Mouse (Mus musculus): ENCODE measurements at regions not wholly inside any gene's neighbourhood (a gene's known extent, or its start where the extent isn't known, plus 50 kb on each side); places are given as distances from the start of the nearest gene placed in this dataset.
A peak's percentile ranks its signal among the peaks of the same experiment; 100 is the strongest.

GRCm38 (mm10) chr19:28764795-28765360 is 70.0 kb upstream of the Slc1a1 start:
- no peak overlapping the region for H3K4me3 ChIP-seq (ENCODE audit: low read depth, low read length)

GRCm38 (mm10) chr19:28768218-28768617 is 66.6 kb upstream of the Slc1a1 start:
- peak; percentile 21; the same call in 1 of the 2 replicates for TF ChIP-seq CTCF (IDR thresholded peaks at IDR 0.05; ENCODE audit: low read depth)
- no peak for TF ChIP-seq EP300 (IDR thresholded peaks at IDR 0.05; ENCODE audit: low read depth)
- no peak overlapping the region for H3K27ac ChIP-seq (ENCODE audit: low read depth)
- no peaks in the 10 kb centered on the region for H3K36me3 ChIP-seq (replicated peaks; ENCODE audit: insufficient read depth, low read length)
- ATAC-seq (no peak), DNase-seq (no peak)
- no peaks in the 10 kb centered on the region for H3K27me3 ChIP-seq (ENCODE audit: insufficient read depth, low read length)
- H3K9ac ChIP-seq (replicated peaks) = no peak overlapping the region
- no peaks in the 10 kb centered on the region for H3K9me3 ChIP-seq (ENCODE audit: low read length)
- no peak overlapping the region for H3K4me2 ChIP-seq (ENCODE audit: low read depth, low read length)
- no peak overlapping the region for H3K4me3 ChIP-seq (ENCODE audit: low read depth, low read length)
- H3K4me1 ChIP-seq (ENCODE audit: insufficient read depth) = no peaks in the 10 kb centered on the region
- WGBS (ENCODE audit: insufficient replicate concordance) = 52% methylated on average over 5 of the region's 5 CpGs

More at GRCm38 (mm10) chr19:28764795-28765360, 70.0 kb upstream of the Slc1a1 start:
- DNase-seq = no peak
- Histone ChIP-seq H3K27me3 (ENCODE audit: insufficient read depth, low read length) (no peaks in the 10 kb centered on the region), H3K9ac (replicated peaks) (no peak overlapping the region), H3K4me1 (ENCODE audit: insufficient read depth) (no peaks in the 10 kb centered on the region), H3K36me3 (replicated peaks; ENCODE audit: insufficient read depth, low read length) (no peaks in the 10 kb centered on the region), H3K27ac (ENCODE audit: low read depth) (no peak overlapping the region), H3K4me2 (ENCODE audit: low read depth, low read length) (no peak overlapping the region), H3K9me3 (ENCODE audit: low read length) (no peaks in the 10 kb centered on the region)
- WGBS (ENCODE audit: insufficient replicate concordance) = 62% methylated on average over 11 of the region's 11 CpGs
- no peak for TF ChIP-seq CTCF (IDR thresholded peaks at IDR 0.05; ENCODE audit: low read depth)
- no peak for TF ChIP-seq EP300 (IDR thresholded peaks at IDR 0.05; ENCODE audit: low read depth)
- ATAC-seq = no peak

- no peak for DNase-seq
- no peaks in the 10 kb centered on the region for H3K27me3 ChIP-seq (ENCODE audit: insufficient read depth, low read length)
- H3K27ac ChIP-seq (ENCODE audit: low read depth) = no peak overlapping the region
- no peaks in the 10 kb centered on the region for H3K4me1 ChIP-seq (ENCODE audit: insufficient read depth)
- WGBS (ENCODE audit: insufficient replicate concordance) = 60% methylated on average over 12 of the region's 12 CpGs
- no peaks in the 10 kb centered on the region for H3K9me3 ChIP-seq (ENCODE audit: low read length)
- H3K36me3 ChIP-seq (replicated peaks; ENCODE audit: insufficient read depth, low read length) = no peaks in the 10 kb centered on the region
- H3K9ac ChIP-seq (replicated peaks) = no peak overlapping the region
- no peak overlapping the region for H3K4me3 ChIP-seq (ENCODE audit: low read depth, low read length)
- TF ChIP-seq EP300 (IDR thresholded peaks at IDR 0.05; ENCODE audit: low read depth) = no peak
- no peak for TF ChIP-seq CTCF (IDR thresholded peaks at IDR 0.05; ENCODE audit: low read depth)
- ATAC-seq = no peak
- no peak overlapping the region for H3K4me2 ChIP-seq (ENCODE audit: low read depth, low read length)
Measured at GRCm38 (mm10) chr19:28770419-28770818, 64.4 kb upstream of the Slc1a1 start.

- no peak for DNase-seq
- Histone ChIP-seq H3K36me3 (replicated peaks; ENCODE audit: insufficient read depth, low read length) (no peaks in the 10 kb centered on the region), H3K9me3 (ENCODE audit: low read length) (no peaks in the 10 kb centered on the region), H3K27ac (ENCODE audit: low read depth) (no peak overlapping the region), H3K9ac (replicated peaks) (no peak overlapping the region), H3K27me3 (ENCODE audit: insufficient read depth, low read length) (no peaks in the 10 kb centered on the region), H3K4me3 (ENCODE audit: low read depth, low read length) (no peak overlapping the region), H3K4me2 (ENCODE audit: low read depth, low read length) (no peak overlapping the region), H3K4me1 (ENCODE audit: insufficient read depth) (no peaks in the 10 kb centered on the region)
- 62% methylated on average over 7 of the region's 7 CpGs for WGBS (ENCODE audit: insufficient replicate concordance)
- TF ChIP-seq CTCF (IDR thresholded peaks at IDR 0.05; ENCODE audit: low read depth) (no peak), EP300 (IDR thresholded peaks at IDR 0.05; ENCODE audit: low read depth) (no peak)
- ATAC-seq = no peak
Measured at GRCm38 (mm10) chr19:28771836-28772235, 63.0 kb upstream of the Slc1a1 start.

GRCm38 (mm10) chr19:28772840-28773570 is 61.8 kb upstream of the Slc1a1 start:
- no peak for DNase-seq

GRCm38 (mm10) chr19:28776868-28777267 is 58.0 kb upstream of the Slc1a1 start:
- no peak overlapping the region for H3K4me2 ChIP-seq (ENCODE audit: low read depth, low read length)
- no peaks in the 10 kb centered on the region for H3K9me3 ChIP-seq (ENCODE audit: low read length)
- no peaks in the 10 kb centered on the region for H3K36me3 ChIP-seq (replicated peaks; ENCODE audit: insufficient read depth, low read length)
- DNase-seq (no peak), ATAC-seq (0 out of 2 replicates have a peak, but pooled peaks have one; percentile 47)
- no peak overlapping the region for H3K4me3 ChIP-seq (ENCODE audit: low read depth, low read length)
- H3K27ac ChIP-seq (ENCODE audit: low read depth) = no peak overlapping the region
- no peak overlapping the region for H3K9ac ChIP-seq (replicated peaks)
- no peaks in the 10 kb centered on the region for H3K27me3 ChIP-seq (ENCODE audit: insufficient read depth, low read length)
- WGBS (ENCODE audit: insufficient replicate concordance) = 41% methylated on average over 4 of the region's 4 CpGs
- TF ChIP-seq CTCF (IDR thresholded peaks at IDR 0.05; ENCODE audit: low read depth) (peak; percentile 58), EP300 (IDR thresholded peaks at IDR 0.05; ENCODE audit: low read depth) (no peak)
- no peaks in the 10 kb centered on the region for H3K4me1 ChIP-seq (ENCODE audit: insufficient read depth)

More at GRCm38 (mm10) chr19:28772840-28773570, 61.8 kb upstream of the Slc1a1 start:
- H3K9me3 ChIP-seq (ENCODE audit: low read length) = no peaks in the 10 kb centered on the region
- H3K9ac ChIP-seq (replicated peaks) = no peak overlapping the region
- H3K27ac ChIP-seq (ENCODE audit: low read depth) = no peak overlapping the region
- no peaks in the 10 kb centered on the region for H3K36me3 ChIP-seq (replicated peaks; ENCODE audit: insufficient read depth, low read length)
- ATAC-seq = peak; percentile 50
- no peak overlapping the region for H3K4me2 ChIP-seq (ENCODE audit: low read depth, low read length)
- H3K27me3 ChIP-seq (ENCODE audit: insufficient read depth, low read length) = no peaks in the 10 kb centered on the region
- no peaks in the 10 kb centered on the region for H3K4me1 ChIP-seq (ENCODE audit: insufficient read depth)
- no peak for TF ChIP-seq EP300 (IDR thresholded peaks at IDR 0.05; ENCODE audit: low read depth)
- TF ChIP-seq CTCF (IDR thresholded peaks at IDR 0.05; ENCODE audit: low read depth) = no peak
- no peak overlapping the region for H3K4me3 ChIP-seq (ENCODE audit: low read depth, low read length)
- 50% methylated on average over 9 of the region's 9 CpGs for WGBS (ENCODE audit: insufficient replicate concordance)
